In the genomic region with DNA sequence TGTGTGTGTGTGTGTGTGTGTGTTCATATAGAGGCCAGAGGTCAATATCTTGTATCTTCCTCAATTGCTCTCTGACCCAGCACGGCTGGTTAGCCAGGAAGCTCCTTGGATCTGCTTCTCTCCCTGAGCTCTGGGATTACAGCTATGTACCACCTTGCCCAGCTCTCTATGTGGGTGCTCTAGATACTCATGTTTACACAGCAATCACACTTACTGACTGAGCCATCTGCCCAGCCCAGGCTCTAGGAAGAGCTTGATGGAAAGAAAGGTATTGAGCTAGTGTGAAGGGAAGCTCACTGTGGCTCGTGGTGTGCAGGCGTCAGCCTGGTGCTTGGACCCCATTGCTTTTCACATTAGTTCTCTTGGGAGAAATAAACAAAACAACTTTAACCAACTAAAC, we compare ENCODE assay signal across 15 mouse cellular contexts.
DNase-seq lines count a peak whose midpoint lies in the region; TF ChIP-seq lines count a peak whose summit lies in the region.
"Had no signal": no experiment of that assay in that cellular context is flagged by ENCODE, and none has a peak within 500 bp of the region (broad histone marks: within the 10 kb centered on the region; RNA-seq: fewer than 3 reads in every experiment).

No protein-coding gene starts in this region.

- no peak for TF ChIP-seq CTCF in brain, embryonic 14.5 days (IDR thresholded peaks at IDR 0.05; ENCODE audit: borderline replicate concordance, extremely low read depth, insufficient read depth, insufficient read length)

- peak; percentile 18 for DNase-seq in right cerebral cortex, adult 18-20 months
- no peak for DNase-seq in right cerebral cortex, postnatal 25 days
- DNase-seq in brain, adult 2 months (ENCODE audit: low read depth, low spot score) = peak; percentile 60
- peak; percentile 2 for DNase-seq in brain, embryonic 14.5 days (ENCODE audit: low read depth)
- DNase-seq in thymus, postnatal 14 days = no peak
- DNase-seq: adrenal gland, adult 2 months; adrenal gland, postnatal 10 days; adrenal gland, postnatal 25 days; cerebellum, adult 11 months; cerebellum, adult 18-20 months; cerebellum, adult 8-10 months; cerebellum, adult 9-11 months; cerebellum, postnatal 14 days; cerebellum, postnatal 36 days; embryo, embryonic 11 days had no signal

- no peak for TF ChIP-seq POLR2A in brain, embryonic 14.5 days (IDR thresholded peaks at IDR 0.05; ENCODE audit: borderline replicate concordance, extremely low read depth, insufficient read depth, insufficient read length, poor library complexity, severe bottlenecking)

Comparison
In these comparisons a context has a peak if more than half of its experiments do, and no peak if none do; other contexts are left out.
1. DNase-seq: peak in right cerebral cortex, adult 18-20 months (single experiment), brain, adult 2 months (single experiment) and brain, embryonic 14.5 days (single experiment); none in right cerebral cortex, postnatal 25 days (single experiment) and thymus, postnatal 14 days (single experiment).